Mouse (Mus musculus) T-helper 17 cell (primary cell): ENCODE measurements at regions not wholly inside any gene's neighbourhood (a gene's known extent, or its start where the extent isn't known, plus 50 kb on each side); places are given as distances from the start of the nearest gene placed in this dataset.

ENCODE experiments used
- in situ Hi-C, 2 experiments: fragments of 300-600 bp; cut with MboI, MseI; formaldehyde crosslinking; loops; 1 replicate in 1 of 2; 2 replicates in 1 of 2; pipeline ENCODE4 v1.15.1; 2025; ENCODE audit warnings: high pct_unique_total_duplicates in 2 of 2

GRCm38 (mm10) chr8:113581098-113581497, 54.3 kb upstream of the Mon1b start:
- in situ Hi-C loops = no loop called here

- in situ Hi-C loops = no loop called here
These were observed 53.7 kb upstream of the Mon1b start for GRCm38 (mm10) chr8:113581704-113582103.

- in situ Hi-C loops = no loop called here
These were observed 53.0 kb upstream of the Mon1b start for GRCm38 (mm10) chr8:113582180-113582975.

GRCm38 (mm10) chr8:113583801-113584200, 51.6 kb upstream of the Mon1b start:
- in situ Hi-C loops = no loop called here
